Mouse (Mus musculus): ENCODE measurements around the gene Lce1a1. TPM values are rescaled to one million over a fixed set of nuclear protein-coding genes. Genes with fewer than 3 reads are reported as not detected.
"Not testable (repeated sequence)": the region's sequence is repeated elsewhere in the genome, so short reads cannot be mapped to it uniquely, and the experiment has no call there.

Lce1a1 gene
- not detected for total RNA-seq (2022)

- no peak for DNase-seq
Observed at GRCm38 (mm10) chr3:92648207-92648606, at the start of gene Lce1a1. Gene Lce1a1, minus strand, starts transcription at chr3:92648307.

GRCm38 (mm10) chr3:92694613-92695012 is 46.5 kb upstream of the Lce1a1 start:
- DNase-seq, result no peak

- DNase-seq, result no peak
Observed at GRCm38 (mm10) chr3:92691688-92692087, 43.6 kb upstream of the Lce1a1 start.

DNA sequence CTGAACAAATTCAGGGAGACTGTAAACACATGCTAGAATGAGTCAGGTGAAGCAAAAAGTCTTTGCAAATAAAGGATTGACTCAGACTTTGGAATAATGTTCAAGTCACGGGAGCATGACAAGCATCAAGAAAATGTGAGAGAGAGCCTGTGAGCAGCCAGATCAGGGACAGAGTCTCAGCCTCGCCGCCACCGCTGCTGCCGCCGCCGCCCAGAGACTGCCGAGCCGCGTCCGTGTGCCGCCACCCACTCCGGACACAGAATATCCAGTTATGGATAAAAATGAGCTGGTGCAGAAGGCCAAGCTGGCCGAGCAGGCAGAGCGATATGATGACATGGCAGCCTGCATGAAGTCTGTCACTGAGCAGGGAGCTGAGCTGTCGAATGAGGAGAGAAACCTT is 41.0 kb upstream of the Lce1a1 start:
- not testable (repeated sequence) for DNase-seq

- no peak for DNase-seq
Observed at GRCm38 (mm10) chr3:92687110-92687509, 39.0 kb upstream of the Lce1a1 start, which contains the start of gene Lce1d. Gene Lce1d, minus strand, starts transcription at chr3:92687210.

DNA sequence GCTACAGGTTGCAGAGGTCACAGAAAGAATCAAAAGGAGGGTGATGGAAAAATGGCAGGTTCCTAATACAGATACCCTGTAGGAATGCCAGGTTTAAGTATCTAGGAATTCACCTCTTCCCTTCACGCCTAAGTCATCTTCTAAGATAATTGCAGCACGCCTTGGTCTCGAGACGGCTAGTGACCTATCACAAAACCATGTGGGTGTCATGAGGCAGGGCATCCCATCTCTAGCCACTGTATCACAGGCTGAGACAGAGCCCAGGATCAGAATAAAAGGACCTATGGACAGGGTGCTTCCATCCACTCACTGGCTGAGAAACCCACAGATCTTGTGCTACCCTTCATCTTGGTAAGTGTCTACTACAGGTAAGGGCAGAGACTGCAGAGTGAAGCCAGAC is 30.8 kb upstream of the Lce1a1 start, which contains the start of gene Lce1c:
Gene Lce1c (plus strand): TSS at position 301 of the 400 bp plus-strand sequence.
- no peak for DNase-seq

DNA sequence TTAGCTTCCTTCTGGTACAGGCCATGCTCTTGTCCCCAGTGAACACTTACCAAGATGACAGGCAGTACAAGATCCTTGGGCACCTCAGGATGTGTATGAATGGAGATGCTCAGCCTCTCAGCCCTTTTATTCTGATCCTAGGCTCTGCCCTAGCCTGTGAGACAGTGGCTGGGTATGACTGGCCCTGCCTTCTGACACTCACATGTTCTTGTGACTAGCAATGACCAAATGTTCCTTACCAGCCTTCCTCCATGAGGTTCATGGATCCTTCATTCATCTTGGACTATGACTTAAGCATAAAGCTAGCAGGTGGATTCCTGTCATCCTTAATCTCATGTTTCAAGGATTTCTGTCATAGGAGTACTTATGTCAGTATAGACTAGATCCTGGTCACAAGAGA is 22.1 kb upstream of the Lce1a1 start, which contains the start of gene Lce1a2:
Gene Lce1a2 (minus strand): TSS at position 101 of the 400 bp plus-strand sequence.
- no peak for DNase-seq

DNA sequence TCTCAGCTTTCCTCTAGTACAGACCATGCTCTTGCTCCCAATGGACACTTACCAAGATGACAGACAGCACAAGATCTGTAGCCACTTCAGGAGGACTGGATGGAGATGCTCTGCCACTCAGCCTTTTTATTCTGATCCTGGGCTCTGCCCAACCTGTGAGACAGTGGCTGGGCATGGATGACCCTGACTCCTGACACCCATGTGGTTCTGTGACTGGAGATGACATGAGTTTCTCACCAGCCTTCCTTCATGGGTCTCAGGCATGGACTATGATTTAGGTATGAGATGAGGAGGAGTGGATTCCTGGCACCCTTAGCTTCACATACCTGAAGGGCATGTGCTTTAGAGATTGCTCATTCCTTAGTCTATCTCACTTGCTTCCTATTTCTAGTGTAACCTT is 8.7 kb upstream of the Lce1a1 start, which contains the start of gene Lce1b:
Gene Lce1b (minus strand): TSS at position 101 of the 400 bp plus-strand sequence.
- no peak for DNase-seq

DNA sequence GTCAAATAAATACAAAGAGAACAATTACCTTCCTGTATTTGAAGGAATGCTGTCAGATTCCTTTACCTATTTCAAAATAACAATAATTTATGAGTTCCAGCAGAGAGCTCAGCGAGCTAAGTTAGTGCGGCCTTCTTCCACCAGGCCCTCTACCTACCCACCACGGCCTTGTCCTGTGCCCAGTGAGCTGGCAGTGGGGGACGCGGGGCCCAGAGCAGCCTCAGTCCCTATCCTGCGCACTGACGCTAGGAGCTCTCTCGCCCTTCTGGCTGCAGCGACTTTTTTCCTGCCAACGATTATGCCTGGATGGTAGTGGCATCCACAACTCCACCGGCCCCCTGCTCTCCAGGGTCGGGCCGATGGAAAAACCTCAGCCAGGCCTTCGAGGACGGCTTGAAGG is 8.3 kb downstream of the Lce1a1 start:
- DNase-seq, result no peak

- DNase-seq, result no peak
Observed at GRCm38 (mm10) chr3:92638653-92638991, 9.5 kb downstream of the Lce1a1 start.

- DNase-seq, result no peak
Observed at GRCm38 (mm10) chr3:92637745-92638652, 10.1 kb downstream of the Lce1a1 start.

DNA sequence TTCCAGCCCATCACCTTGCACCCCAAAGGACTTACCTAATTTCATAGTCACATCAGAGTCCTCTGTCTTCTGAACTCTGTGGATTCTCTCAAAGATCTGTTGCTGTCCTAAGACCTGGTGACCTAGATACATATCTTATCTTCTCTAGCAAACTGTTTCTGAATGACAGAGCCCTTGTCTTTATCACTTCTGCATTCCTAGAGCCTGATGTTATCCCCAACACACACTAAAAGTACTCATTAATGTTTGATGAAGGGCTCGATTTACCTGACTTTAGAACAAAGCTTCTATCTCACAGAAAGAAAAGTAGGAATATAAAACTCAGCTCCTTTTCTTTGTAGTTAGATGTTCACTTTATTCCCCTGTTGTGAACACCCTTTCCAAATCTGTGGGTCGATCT is 26.5 kb downstream of the Lce1a1 start, which contains the start of gene Lce6a:
Gene Lce6a (minus strand): TSS at position 101 of the 400 bp plus-strand sequence.
- no peak for DNase-seq

- no peak for DNase-seq
Observed at GRCm38 (mm10) chr3:92609804-92610203, 38.3 kb downstream of the Lce1a1 start.

GRCm38 (mm10) chr3:92607392-92607791 is 40.7 kb downstream of the Lce1a1 start, which contains the start of gene 2210017I01Rik:
Gene 2210017I01Rik, minus strand, starts transcription at chr3:92607492.
- no peak for DNase-seq

- no peak for DNase-seq
Observed at GRCm38 (mm10) chr3:92602169-92602568, 45.9 kb downstream of the Lce1a1 start.

DNA sequence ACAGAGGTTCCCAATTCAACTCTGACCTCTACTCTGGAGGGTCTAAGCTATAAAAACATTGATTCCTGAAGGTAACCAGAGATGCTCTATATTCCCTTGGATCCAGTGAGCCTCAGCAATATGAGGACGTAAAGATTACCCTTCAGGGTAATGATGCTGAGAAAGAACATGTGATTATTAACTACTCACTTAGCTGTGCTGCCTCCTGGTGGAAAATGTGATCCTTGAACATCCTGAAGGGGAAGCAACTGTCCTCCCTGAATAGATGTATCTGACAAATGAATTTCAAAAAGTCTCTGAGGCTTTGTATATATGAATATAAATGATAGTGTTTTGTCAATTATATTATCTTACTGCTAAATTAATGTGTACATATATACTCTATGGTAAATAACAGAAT is 47.7 kb downstream of the Lce1a1 start:
- DNase-seq, result no peak

DNA sequence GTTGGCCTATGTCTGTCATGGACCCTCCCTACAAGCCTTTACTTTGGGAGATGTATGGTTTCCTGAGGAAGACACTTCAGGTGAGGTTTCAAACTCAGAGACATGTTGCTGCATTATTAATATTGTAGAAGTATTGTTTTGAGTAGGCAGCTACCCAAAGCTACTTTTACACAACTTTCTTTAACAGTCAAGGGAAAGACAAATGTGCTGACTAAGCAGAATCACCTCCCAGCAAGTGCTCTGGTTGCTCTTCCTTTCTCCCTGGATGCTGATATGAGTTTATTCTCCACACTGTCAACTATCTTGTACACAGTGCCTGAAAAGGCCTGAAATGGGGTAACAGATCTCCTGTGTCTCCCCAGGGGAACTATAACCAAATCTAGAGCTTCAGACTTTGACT is 48.1 kb downstream of the Lce1a1 start:
- DNase-seq, result no peak

DNA sequence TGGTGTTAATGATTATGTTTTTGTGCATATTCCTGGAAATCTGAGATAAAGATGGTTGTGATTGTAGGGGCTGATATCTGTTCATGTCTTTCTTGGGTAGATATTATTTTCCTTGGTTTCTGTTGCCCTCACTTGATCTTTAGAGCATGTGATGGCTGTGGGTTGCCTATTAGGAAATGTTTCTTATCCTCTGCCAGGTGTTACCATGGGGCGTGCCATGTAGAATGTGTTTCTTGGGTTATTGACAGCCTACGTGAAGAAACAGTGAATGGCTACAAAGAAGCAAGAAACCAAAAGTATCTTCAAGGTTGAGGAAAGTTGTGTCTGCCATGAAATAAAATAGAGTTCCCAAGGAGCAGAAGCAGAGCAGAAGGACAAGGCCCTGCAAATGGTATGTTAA is 49.7 kb downstream of the Lce1a1 start:
- no peak for DNase-seq

Other genes starting within 250 kb of the Lce1a1 start
- not detected for gene Sprr2i, start 240.3 kb downstream of the Lce1a1 start, total RNA-seq (2022)
- gene Sprr2j-ps, start 230.2 kb downstream of the Lce1a1 start, total RNA-seq (2022), result not detected
- gene Gm9774, start 218.9 kb downstream of the Lce1a1 start, total RNA-seq (2022), result 1 to 10 TPM; 2.6 to 7.5 (median 4.1) TPM
- gene Sprr2k, start 215.7 kb downstream of the Lce1a1 start, total RNA-seq (2022), result not detected
- gene Sprr1b, start 209.5 kb downstream of the Lce1a1 start, total RNA-seq (2022), result not detected
- gene Sprr3, start 189.6 kb downstream of the Lce1a1 start, total RNA-seq (2022), result not detected
- not detected for gene Sprr1a, start 162.4 kb downstream of the Lce1a1 start, total RNA-seq (2022)
- gene Sprr4, start 147.8 kb downstream of the Lce1a1 start, total RNA-seq (2022), result not detected
- gene 2310046K23Rik, start 113.8 kb downstream of the Lce1a1 start, total RNA-seq (2022), result not detected
- gene Ivl, start 74.6 kb downstream of the Lce1a1 start, total RNA-seq (2022), result not detected
- not detected for gene Smcp, start 59.3 kb downstream of the Lce1a1 start, total RNA-seq (2022)
- gene 2210017I01Rik, start 40.8 kb downstream of the Lce1a1 start, total RNA-seq (2022), result not detected
- not detected for gene Lce6a, start 26.6 kb downstream of the Lce1a1 start, total RNA-seq (2022)
- not detected for gene Lce1b, start 8.6 kb upstream of the Lce1a1 start, total RNA-seq (2022)
- not detected for gene Lce1a2, start 22.0 kb upstream of the Lce1a1 start, total RNA-seq (2022)
- gene Lce1c, start 30.9 kb upstream of the Lce1a1 start, total RNA-seq (2022), result not detected
- not detected for gene Lce1d, start 38.9 kb upstream of the Lce1a1 start, total RNA-seq (2022)
- gene Lce1e, start 60.8 kb upstream of the Lce1a1 start, total RNA-seq (2022), result not detected
- gene Lce1f, start 72.0 kb upstream of the Lce1a1 start, total RNA-seq (2022), result not detected
- gene Gm38119, start 90.8 kb upstream of the Lce1a1 start, total RNA-seq (2022), result not detected
- not detected for gene Lce1g, start 104.0 kb upstream of the Lce1a1 start, total RNA-seq (2022)
- not detected for gene Lce1h, start 116.8 kb upstream of the Lce1a1 start, total RNA-seq (2022)
- not detected for gene Lce1i, start 130.6 kb upstream of the Lce1a1 start, total RNA-seq (2022)
- not detected for gene Lce1j, start 142.2 kb upstream of the Lce1a1 start, total RNA-seq (2022)
- not detected for gene Lce1k, start 159.6 kb upstream of the Lce1a1 start, total RNA-seq (2022)
- gene Kprp, start 178.9 kb upstream of the Lce1a1 start, total RNA-seq (2022), result not detected
- gene Lce1l, start 203.0 kb upstream of the Lce1a1 start, total RNA-seq (2022), result not detected
- gene 2310050C09Rik, start 221.9 kb upstream of the Lce1a1 start, total RNA-seq (2022), result not detected

Data from adrenal gland, adult 8-10 months (tissue).